Mouse (Mus musculus) stomach, embryonic 16.5 days (tissue): ENCODE measurements at regions not wholly inside any gene's neighbourhood (a gene's known extent, or its start where the extent isn't known, plus 50 kb on each side); places are given as distances from the start of the nearest gene placed in this dataset.
A peak's percentile ranks its signal among the peaks of the same experiment; 100 is the strongest.

Source experiments
- ATAC-seq: fragments of 200-750 bp; cut with Nextera tagmentation; 2 replicates; pipeline ENCODE4 v1.8.0; 2017; ENCODE audit warnings: moderate number of reproducible peaks, moderate TSS enrichment; ENCODE audit not compliant: insufficient read depth, low FRiP score
- H3K27ac ChIP-seq: fragments of 300-500 bp; sonication (generic); 2 replicates; pipeline ENCODE4 v1.5.1; 2014; ENCODE audit warnings: low read length
- H3K27me3 ChIP-seq: fragments of 300-500 bp; sonication (generic); 2 replicates; pipeline ENCODE4 v1.6.1; 2014; ENCODE audit warnings: low read length, control low read depth, mixed read lengths; ENCODE audit not compliant: control insufficient read depth, insufficient read depth
- H3K36me3 ChIP-seq: fragments of 300-500 bp; sonication (generic); 2 replicates; pipeline ENCODE4 v1.6.1; 2014; ENCODE audit warnings: low read length; ENCODE audit not compliant: control insufficient read depth, insufficient read depth
- H3K4me1 ChIP-seq: fragments of 300-500 bp; sonication (generic); 2 replicates; pipeline ENCODE4 v1.6.1; 2014; ENCODE audit warnings: low read length, control low read depth, mixed read lengths; ENCODE audit not compliant: control insufficient read depth, insufficient read depth
- H3K4me2 ChIP-seq: fragments of 300-500 bp; sonication (generic); 2 replicates; pipeline ENCODE4 v1.6.1; 2014; ENCODE audit warnings: low read depth, low read length, mixed read lengths
- H3K4me3 ChIP-seq: fragments of 300-500 bp; sonication (generic); replicated peaks from 2 replicates; pipeline ENCODE4 v1.5.1; 2014; ENCODE audit warnings: mild to moderate bottlenecking, low read length
- H3K9ac ChIP-seq: fragments of 300-500 bp; sonication (generic); 2 replicates; pipeline ENCODE4 v1.6.1; 2014; ENCODE audit warnings: low read length
- H3K9me3 ChIP-seq: fragments of 300-500 bp; sonication (generic); replicated peaks from 2 replicates; pipeline ENCODE4 v1.6.1; 2016; ENCODE audit warnings: low read length, control low read depth; ENCODE audit not compliant: control insufficient read depth
- WGBS: fragments of 180-500 bp; shearing (Covaris S2); extraction: QIAGEN DNeasy Blood & Tissue Kit; methylation state at CpG from one replicate; pipeline ENCODE4 v1.1.7; 2014; 5-methylcytosine and 5-hydroxymethylcytosine counted together

GRCm38 (mm10) chr14:103933813-103934212 is 89.6 kb upstream of the Ednrb start:
- WGBS: 62% methylated on average over 3 of the region's 3 CpGs
- no peak overlapping the region for H3K4me3 ChIP-seq

GRCm38 (mm10) chr14:103932170-103932569 is 88.0 kb upstream of the Ednrb start:
- no peak overlapping the region for H3K9ac ChIP-seq
- no peaks in the 10 kb centered on the region for H3K9me3 ChIP-seq
- no peak overlapping the region for H3K4me3 ChIP-seq
- H3K27ac ChIP-seq: no peak overlapping the region
- no peaks in the 10 kb centered on the region for H3K27me3 ChIP-seq
- 51% methylated on average over 7 of the region's 7 CpGs for WGBS
- H3K4me1 ChIP-seq: no peaks in the 10 kb centered on the region
- no peak overlapping the region for H3K4me2 ChIP-seq
- no peak for ATAC-seq
- no peaks in the 10 kb centered on the region for H3K36me3 ChIP-seq

More at GRCm38 (mm10) chr14:103933813-103934212, 89.6 kb upstream of the Ednrb start:
- Histone ChIP-seq H3K4me2 (no peak overlapping the region), H3K4me1 (no peaks in the 10 kb centered on the region), H3K9me3 (no peaks in the 10 kb centered on the region), H3K27me3 (no peaks in the 10 kb centered on the region), H3K9ac (no peak overlapping the region), H3K36me3 (no peaks in the 10 kb centered on the region), H3K27ac (no peak overlapping the region)
- no peak for ATAC-seq

GRCm38 (mm10) chr14:103929734-103930364 is 85.6 kb upstream of the Ednrb start:
- no peaks in the 10 kb centered on the region for H3K27me3 ChIP-seq
- no peak overlapping the region for H3K4me3 ChIP-seq
- no peak overlapping the region for H3K27ac ChIP-seq
- WGBS: 88% methylated on average over 11 of the region's 11 CpGs
- no peak for ATAC-seq
- no peak overlapping the region for H3K9ac ChIP-seq
- H3K4me2 ChIP-seq: no peak overlapping the region
- no peaks in the 10 kb centered on the region for H3K36me3 ChIP-seq
- no peaks in the 10 kb centered on the region for H3K4me1 ChIP-seq
- H3K9me3 ChIP-seq: no peaks in the 10 kb centered on the region

- Histone ChIP-seq H3K4me1 (no peaks in the 10 kb centered on the region), H3K36me3 (no peaks in the 10 kb centered on the region), H3K9ac (no peak overlapping the region), H3K27ac (no peak overlapping the region), H3K9me3 (no peaks in the 10 kb centered on the region), H3K4me2 (no peak overlapping the region), H3K4me3 (no peak overlapping the region), H3K27me3 (no peaks in the 10 kb centered on the region)
- ATAC-seq: no peak
- 46% methylated on average over 6 of the region's 6 CpGs for WGBS
Measured at GRCm38 (mm10) chr14:103929155-103929729, 85.0 kb upstream of the Ednrb start.

- peak overlapping the region; percentile 19; the same call in 1 of the 2 replicates for H3K27ac ChIP-seq
- WGBS: 67% methylated on average over 5 of the region's 5 CpGs
- no peak for ATAC-seq
Measured at GRCm38 (mm10) chr14:103920169-103920568, 76.0 kb upstream of the Ednrb start.

GRCm38 (mm10) chr14:103919380-103919779 is 75.2 kb upstream of the Ednrb start:
- Histone ChIP-seq H3K27ac (no peak overlapping the region), H3K4me1 (no peaks in the 10 kb centered on the region), H3K4me3 (no peak overlapping the region), H3K4me2 (no peak overlapping the region), H3K9ac (no peak overlapping the region), H3K27me3 (no peaks in the 10 kb centered on the region), H3K36me3 (no peaks in the 10 kb centered on the region), H3K9me3 (no peaks in the 10 kb centered on the region)
- WGBS: 75% methylated on average over 4 of the region's 4 CpGs
- no peak for ATAC-seq

More at GRCm38 (mm10) chr14:103920169-103920568, 76.0 kb upstream of the Ednrb start:
- Histone ChIP-seq H3K9me3 (no peaks in the 10 kb centered on the region), H3K27me3 (no peaks in the 10 kb centered on the region), H3K4me2 (no peak overlapping the region), H3K36me3 (no peaks in the 10 kb centered on the region), H3K4me1 (no peaks in the 10 kb centered on the region), H3K9ac (no peak overlapping the region), H3K4me3 (no peak overlapping the region)

- 87% methylated on average over 4 of the region's 4 CpGs for WGBS
- Histone ChIP-seq H3K27me3 (no peaks in the 10 kb centered on the region), H3K9me3 (no peaks in the 10 kb centered on the region), H3K4me1 (no peaks in the 10 kb centered on the region), H3K4me2 (no peak overlapping the region), H3K36me3 (no peaks in the 10 kb centered on the region), H3K9ac (no peak overlapping the region), H3K4me3 (no peak overlapping the region), H3K27ac (no peak overlapping the region)
- no peak for ATAC-seq
Measured at GRCm38 (mm10) chr14:103913453-103913852, 69.3 kb upstream of the Ednrb start.

GRCm38 (mm10) chr14:103911707-103912106 is 67.5 kb upstream of the Ednrb start:
- ATAC-seq: peak; percentile 77
- WGBS: 59% methylated on average over 4 of the region's 4 CpGs
- H3K9ac ChIP-seq: no peak overlapping the region
- no peak overlapping the region for H3K4me3 ChIP-seq
- H3K27me3 ChIP-seq: no peaks in the 10 kb centered on the region
- H3K36me3 ChIP-seq: no peaks in the 10 kb centered on the region
- no peak overlapping the region for H3K4me2 ChIP-seq
- H3K9me3 ChIP-seq: no peaks in the 10 kb centered on the region
- no peaks in the 10 kb centered on the region for H3K4me1 ChIP-seq
- no peak overlapping the region for H3K27ac ChIP-seq

- Histone ChIP-seq H3K4me3 (no peak overlapping the region), H3K9me3 (no peaks in the 10 kb centered on the region), H3K4me2 (no peak overlapping the region), H3K27me3 (no peaks in the 10 kb centered on the region), H3K36me3 (no peaks in the 10 kb centered on the region), H3K4me1 (no peaks in the 10 kb centered on the region), H3K9ac (no peak overlapping the region), H3K27ac (0 out of 2 replicates have a peak overlapping the region, but pooled peaks have one; percentile 3)
- ATAC-seq: no peak
- WGBS: 87% methylated on average over 1 of the region's 1 CpGs
Measured at GRCm38 (mm10) chr14:103911280-103911679, 67.1 kb upstream of the Ednrb start.
